Mouse (Mus musculus) neural tube, embryonic 14.5 days (tissue): ENCODE results near the gene Erf. TPM values are rescaled to one million over a fixed set of nuclear protein-coding genes. Genes with fewer than 3 reads are reported as not detected.

Experiments used
- ATAC-seq: fragments of 200-750 bp; cut with Nextera tagmentation; 2 replicates; pipeline ENCODE4 v1.8.0; 2017; ENCODE audit warnings: low read depth, mild to moderate bottlenecking, moderate TSS enrichment, moderate library complexity
- H3K27ac ChIP-seq: fragments of 300-500 bp; sonication (generic); 2 replicates; pipeline ENCODE4 v1.5.1; 2014; ENCODE audit warnings: low read depth, mild to moderate bottlenecking, control low read depth, low read length, moderate library complexity, mixed read lengths
- H3K27me3 ChIP-seq: fragments of 300-500 bp; sonication (generic); 2 replicates; pipeline ENCODE4 v1.6.1; 2014; ENCODE audit warnings: low read length; ENCODE audit not compliant: control insufficient read depth, insufficient read depth
- H3K36me3 ChIP-seq: fragments of 300-500 bp; sonication (generic); 2 replicates; pipeline ENCODE4 v1.6.1; 2014; ENCODE audit warnings: low read length, mixed read lengths; ENCODE audit not compliant: control insufficient read depth, insufficient read depth
- H3K4me1 ChIP-seq: fragments of 300-500 bp; sonication (generic); 2 replicates; pipeline ENCODE4 v1.6.1; 2014; ENCODE audit warnings: low read length; ENCODE audit not compliant: control insufficient read depth, insufficient read depth
- H3K4me2 ChIP-seq: fragments of 300-500 bp; sonication (generic); 2 replicates; pipeline ENCODE4 v1.6.1; 2014; ENCODE audit warnings: mild to moderate bottlenecking, low read depth, low read length, control low read depth
- H3K4me3 ChIP-seq: fragments of 300-500 bp; sonication (generic); 2 replicates; pipeline ENCODE4 v1.5.1; 2014; ENCODE audit warnings: low read depth, low read length, control low read depth, mixed read lengths
- H3K9ac ChIP-seq: fragments of 300-500 bp; sonication (generic); replicated peaks from 2 replicates; pipeline ENCODE4 v1.6.1; 2014; ENCODE audit warnings: low read depth, mild to moderate bottlenecking, control low read depth, low read length, mixed read lengths
- H3K9me3 ChIP-seq: fragments of 300-500 bp; sonication (generic); 2 replicates; pipeline ENCODE4 v1.6.1; 2016; ENCODE audit warnings: low read length; ENCODE audit not compliant: control insufficient read depth
- WGBS: fragments of 180-500 bp; shearing (Covaris S2); extraction: QIAGEN DNeasy Blood & Tissue Kit; methylation state at CpG from one replicate; pipeline ENCODE4 v1.1.7; 2014; 5-methylcytosine and 5-hydroxymethylcytosine counted together
- polyA plus RNA-seq: library from polyadenylated mRNA; unstranded; fragments of >200 nt; fragmentation: Nextera tagmentation; extraction: Ambion mirVana; gene quantifications from 2 replicates; pipeline ENCODE4 v1.2.1, GENCODE M21; 2014

Erf gene
- polyA plus RNA-seq, 1 experiment from 2014 or later: 4.5 TPM

DNA sequence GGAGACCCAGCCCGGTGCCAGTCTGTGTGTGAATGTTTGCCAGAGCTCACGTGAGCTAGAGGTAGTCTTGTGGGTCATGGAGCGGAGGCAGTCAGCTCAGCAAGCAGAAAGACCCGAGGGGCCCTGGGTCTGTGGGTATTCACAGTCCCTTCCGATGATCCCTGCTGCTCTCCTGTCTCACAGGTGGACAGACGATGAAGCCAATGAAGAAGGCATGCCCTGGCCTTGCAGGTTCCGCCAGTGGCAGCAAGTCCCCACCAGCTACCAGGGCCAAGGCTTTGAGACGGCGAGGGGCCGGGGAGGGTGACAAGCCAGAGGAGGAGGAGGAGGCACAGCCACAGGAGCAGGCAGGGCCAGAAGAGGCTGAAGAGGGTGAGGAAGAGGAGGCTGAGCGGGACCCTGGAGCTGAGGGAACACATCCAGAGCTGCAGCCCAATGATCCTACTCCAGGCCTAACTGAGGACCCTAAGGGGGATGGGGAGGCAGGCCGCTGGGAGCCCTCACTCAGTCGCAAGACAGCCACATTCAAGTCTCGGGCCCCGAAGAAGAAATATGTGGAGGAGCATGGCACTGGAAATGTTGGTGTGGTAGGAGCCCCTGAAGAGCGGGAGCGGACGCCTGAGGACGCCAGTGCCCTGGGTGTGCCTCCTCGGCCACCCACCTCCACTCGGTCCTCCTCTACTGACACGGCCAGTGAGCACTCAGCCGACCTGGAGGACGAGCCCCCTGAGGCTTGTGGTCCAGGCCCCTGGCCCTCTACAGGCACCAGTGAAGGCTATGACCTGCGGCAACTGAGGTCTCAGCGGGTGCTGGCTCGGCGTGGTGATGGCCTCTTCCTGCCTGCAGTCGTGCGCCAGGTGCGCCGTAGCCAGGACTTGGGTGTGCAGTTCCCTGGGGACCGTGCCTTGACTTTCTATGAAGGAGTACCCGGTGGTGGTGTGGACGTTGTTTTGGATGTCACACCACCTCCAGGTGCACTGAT is 20.4 kb upstream of the Erf start:
- Histone ChIP-seq H3K4me3 (no peak overlapping the region), H3K9ac (no peak overlapping the region; the same call in 1 of the 2 replicates), H3K4me1 (peaks cover 27% of the 10 kb centered on the region; the same call in 1 of the 2 replicates), H3K27ac (no peak overlapping the region), H3K4me2 (no peak overlapping the region), H3K27me3 (no peaks in the 10 kb centered on the region), H3K36me3 (peaks cover 23% of the 10 kb centered on the region), H3K9me3 (no peaks in the 10 kb centered on the region)
- 91% methylated on average over 32 of the region's 35 CpGs for WGBS
- ATAC-seq: no peak

DNA sequence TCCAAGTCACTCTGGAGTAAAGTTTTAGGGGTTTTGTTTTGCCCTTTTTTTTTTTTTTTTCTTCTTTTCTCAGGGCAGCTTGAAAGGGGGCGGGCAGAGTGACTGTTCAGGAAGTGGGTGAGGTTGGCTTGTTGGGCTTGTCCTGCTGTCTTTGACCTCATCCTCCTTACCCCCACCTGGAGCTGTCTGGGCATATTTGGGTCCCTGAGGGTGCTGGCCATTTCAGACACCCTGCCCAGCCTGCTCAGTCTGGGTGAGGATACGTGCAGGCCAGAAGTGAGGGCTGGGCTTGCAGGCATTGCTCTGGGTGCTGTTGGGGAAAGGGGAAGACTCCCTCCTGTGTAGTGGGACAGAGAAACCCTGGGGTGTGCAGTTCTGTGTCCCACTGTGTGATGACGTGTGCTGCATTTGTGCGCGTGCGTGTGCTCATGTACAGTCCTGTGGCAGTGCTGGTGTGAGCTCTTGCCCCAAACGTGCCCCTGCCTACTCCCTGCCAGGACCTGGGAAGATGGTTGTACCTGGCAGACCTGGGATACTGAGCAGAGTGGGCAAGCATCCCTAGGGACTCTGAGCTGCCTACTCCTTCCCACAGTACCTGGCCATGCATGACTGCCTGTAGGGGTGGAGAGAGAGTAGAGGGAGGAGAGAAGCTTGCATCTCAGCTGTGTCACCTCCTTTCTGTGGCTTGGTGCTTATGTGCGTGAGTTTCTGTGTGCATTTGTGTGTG is 19.1 kb upstream of the Erf start:
- ATAC-seq: no peak
- Histone ChIP-seq H3K4me2 (peak overlapping the region; percentile 83), H3K9me3 (no peaks in the 10 kb centered on the region), H3K4me1 (peaks cover 23% of the 10 kb centered on the region; the same call in 1 of the 2 replicates), H3K27ac (no peak overlapping the region), H3K4me3 (peak overlapping the region; percentile 69; the same call in 1 of the 2 replicates), H3K36me3 (peaks cover 17% of the 10 kb centered on the region; the same call in 1 of the 2 replicates), H3K27me3 (no peaks in the 10 kb centered on the region), H3K9ac (0 out of 2 replicates have a peak overlapping the region, but pooled peaks have one; percentile 7)
- 86% methylated on average over 8 of the region's 8 CpGs for WGBS

DNA sequence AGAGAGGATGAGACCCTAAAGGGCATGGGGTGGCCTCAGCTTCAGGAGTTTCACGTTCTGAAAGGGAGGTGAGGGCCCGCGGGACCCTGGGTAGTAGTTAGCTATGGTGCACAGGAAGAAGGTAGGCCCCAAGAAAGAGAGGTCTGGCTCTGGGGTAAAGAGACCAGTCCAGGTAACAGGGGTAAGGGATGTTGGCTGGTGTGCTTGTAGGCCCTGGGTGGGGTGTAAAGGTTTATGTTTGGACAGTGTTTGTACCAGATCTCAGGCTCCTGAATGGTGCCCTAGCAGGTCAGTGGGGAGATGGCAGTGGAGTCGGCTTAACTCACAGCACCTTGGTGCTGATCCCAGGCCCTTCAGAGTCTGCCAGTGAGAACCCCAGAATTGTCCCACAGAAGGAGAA is 18.5 kb upstream of the Erf start:
- no peaks in the 10 kb centered on the region for H3K27me3 ChIP-seq
- peak overlapping the region; percentile 83 for H3K4me2 ChIP-seq
- 34% methylated on average over 4 of the region's 4 CpGs for WGBS
- peak overlapping the region; percentile 90; the same call in 1 of the 2 replicates for H3K27ac ChIP-seq
- H3K4me1 ChIP-seq: peaks cover 20% of the 10 kb centered on the region; the same call in 1 of the 2 replicates
- no peaks in the 10 kb centered on the region for H3K9me3 ChIP-seq
- peak overlapping the region; percentile 69 for H3K4me3 ChIP-seq
- ATAC-seq: no peak
- H3K36me3 ChIP-seq: peaks cover 17% of the 10 kb centered on the region; the same call in 1 of the 2 replicates
- peak overlapping the region; percentile 81 for H3K9ac ChIP-seq

DNA sequence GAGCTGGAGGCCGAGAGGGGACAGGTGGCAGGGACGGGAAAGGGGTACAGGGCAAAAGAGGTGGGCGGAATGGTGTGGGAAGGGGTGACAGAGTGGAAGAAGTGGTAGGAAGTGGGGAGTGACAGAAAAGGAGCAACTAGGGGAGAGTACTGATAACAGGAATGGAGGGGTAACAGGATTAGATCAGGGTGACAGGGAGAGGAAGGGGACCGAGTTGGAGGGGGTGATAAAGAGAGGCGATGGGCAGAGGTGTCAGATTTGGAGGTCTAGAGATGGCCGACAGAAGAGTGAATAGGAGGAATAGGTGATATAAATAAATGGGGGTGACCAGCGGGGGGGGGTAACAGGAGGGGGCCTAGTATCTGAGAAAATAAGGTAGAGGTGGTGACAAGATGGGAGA is 18.0 kb upstream of the Erf start:
- no peaks in the 10 kb centered on the region for H3K27me3 ChIP-seq
- H3K4me1 ChIP-seq: peaks cover 18% of the 10 kb centered on the region; the same call in 1 of the 2 replicates
- peak overlapping the region; percentile 83 for H3K4me2 ChIP-seq
- peak overlapping the region; percentile 90 for H3K27ac ChIP-seq
- 5% methylated on average over 7 of the region's 7 CpGs for WGBS
- no peak for ATAC-seq
- H3K9me3 ChIP-seq: no peaks in the 10 kb centered on the region
- peak overlapping the region; percentile 69 for H3K4me3 ChIP-seq
- H3K36me3 ChIP-seq: peaks cover 13% of the 10 kb centered on the region; the same call in 1 of the 2 replicates
- H3K9ac ChIP-seq: peak overlapping the region; percentile 81

DNA sequence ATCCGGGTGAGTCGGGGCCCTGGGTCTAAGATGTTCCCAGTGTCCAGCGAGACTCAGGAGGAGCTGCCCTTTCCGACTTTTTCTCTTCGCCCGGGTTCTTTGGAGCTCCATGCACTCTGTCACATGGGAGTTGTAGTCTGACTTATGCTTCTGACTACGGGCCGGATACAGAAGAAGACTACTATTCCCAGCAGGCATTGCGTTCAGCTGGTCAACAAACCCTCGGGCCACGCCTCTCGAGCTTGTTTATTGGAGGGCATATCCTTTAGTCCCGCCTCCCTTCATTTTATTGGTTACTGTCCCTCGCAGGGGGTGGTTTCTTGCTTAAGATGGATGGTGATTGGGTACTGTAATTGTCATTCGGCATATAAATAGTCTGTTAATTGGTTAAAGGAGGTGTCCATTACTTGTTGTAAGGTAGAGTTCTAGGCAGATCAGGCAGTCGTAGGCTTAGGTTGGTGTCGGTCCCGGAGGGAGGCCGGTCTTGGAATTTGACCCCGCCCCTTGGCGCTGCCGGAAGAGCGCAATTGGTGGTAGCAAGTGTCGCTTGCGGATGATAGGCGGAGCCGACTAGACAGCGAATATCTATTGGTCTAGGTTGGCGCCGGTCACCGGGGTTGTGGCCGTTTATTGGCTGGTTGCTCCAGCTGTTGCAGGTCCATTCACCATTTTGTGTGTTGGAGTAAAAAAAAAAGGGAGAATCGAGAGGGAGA is 17.3 kb upstream of the Erf start:
- ATAC-seq: peak; percentile 96
- peak overlapping the region; percentile 69 for H3K4me3 ChIP-seq
- WGBS: under 1% methylated on average over 33 of the region's 33 CpGs
- H3K4me1 ChIP-seq: peaks cover 18% of the 10 kb centered on the region; the same call in 1 of the 2 replicates
- no peaks in the 10 kb centered on the region for H3K27me3 ChIP-seq
- no peaks in the 10 kb centered on the region for H3K9me3 ChIP-seq
- H3K9ac ChIP-seq: peak overlapping the region; percentile 81
- peaks cover 10% of the 10 kb centered on the region; the same call in 1 of the 2 replicates for H3K36me3 ChIP-seq
- peak overlapping the region; percentile 83 for H3K4me2 ChIP-seq
- peak overlapping the region; percentile 90 for H3K27ac ChIP-seq

DNA sequence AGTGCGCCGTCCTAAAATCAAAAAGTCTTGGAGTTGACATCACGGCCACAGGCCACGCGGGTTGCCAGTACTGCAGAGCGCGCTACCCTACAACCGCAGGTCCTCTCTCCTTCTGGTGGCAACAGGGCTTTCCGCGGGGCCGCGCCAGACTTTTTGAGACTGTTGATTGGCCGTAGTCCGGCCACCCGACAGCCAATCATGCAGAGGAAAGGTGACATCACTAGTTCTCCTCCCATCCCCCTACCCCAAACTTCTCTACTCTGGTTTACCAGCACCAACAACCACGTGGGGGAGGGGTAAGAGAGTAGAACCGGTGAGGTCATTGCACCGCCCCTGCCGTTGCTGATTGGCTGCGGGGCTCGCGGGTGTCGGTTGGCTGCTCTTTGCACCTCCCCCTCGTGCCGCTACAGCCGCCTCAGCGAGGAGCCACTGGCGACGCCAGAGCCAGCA is 16.8 kb upstream of the Erf start, which contains the start of gene Cic:
Gene Cic (plus strand): TSS at position 404 of the 450 bp plus-strand sequence.
- H3K27me3 ChIP-seq: no peaks in the 10 kb centered on the region
- peak within 1 kb of the TSS; percentile 81 for H3K9ac ChIP-seq
- no peaks in the 10 kb centered on the region for H3K9me3 ChIP-seq
- peak; percentile 87 for ATAC-seq
- peak within 1 kb of the TSS; percentile 83 for H3K4me2 ChIP-seq
- peak within 1 kb of the TSS; percentile 69 for H3K4me3 ChIP-seq
- H3K36me3 ChIP-seq: peaks cover 9% of the 10 kb centered on the region; the same call in 1 of the 2 replicates
- peak within 1 kb of the TSS; percentile 90 for H3K27ac ChIP-seq
- peaks cover 18% of the 10 kb centered on the region; the same call in 1 of the 2 replicates for H3K4me1 ChIP-seq
- under 1% methylated on average over 29 of the region's 29 CpGs for WGBS

DNA sequence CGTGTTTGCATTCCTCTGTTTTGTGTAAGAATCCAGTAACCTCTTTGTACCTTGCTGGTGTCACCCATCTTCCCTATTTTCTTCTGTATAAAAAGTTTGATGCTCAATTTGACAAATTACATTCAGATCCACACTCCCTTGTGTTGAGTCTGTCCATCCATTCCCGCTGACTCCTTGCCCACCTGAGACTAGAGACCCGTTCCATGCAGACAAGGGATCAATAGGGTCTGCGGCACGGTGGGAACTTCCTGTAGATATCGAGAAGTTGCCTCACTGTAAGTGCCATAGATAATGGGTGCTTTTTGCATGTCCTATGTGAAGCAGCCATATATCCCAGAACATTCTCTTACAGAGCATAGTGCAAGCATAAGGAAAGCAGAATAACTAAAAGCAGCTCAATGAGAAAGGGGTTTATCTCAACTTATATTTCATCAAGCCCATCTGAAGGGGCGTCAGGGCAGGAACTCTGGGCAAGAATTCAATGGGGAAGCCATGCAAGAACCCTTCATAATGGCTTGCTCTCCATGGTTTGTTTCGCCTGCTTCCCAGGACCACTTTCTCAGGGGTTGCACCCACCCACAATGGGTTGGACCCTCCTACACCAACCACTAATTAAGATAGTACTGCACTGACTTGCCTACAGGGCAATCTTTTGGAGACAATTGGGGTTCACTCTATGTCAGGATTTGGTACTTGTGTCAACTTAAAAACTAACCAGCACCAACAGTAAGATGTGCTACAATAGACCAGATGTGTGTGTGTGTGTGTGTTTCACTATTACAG is 15.8 kb upstream of the Erf start:
- no peaks in the 10 kb centered on the region for H3K27me3 ChIP-seq
- peak overlapping the region; percentile 47; the same call in 1 of the 2 replicates for H3K4me2 ChIP-seq
- no peak for ATAC-seq
- H3K36me3 ChIP-seq: peaks cover 3% of the 10 kb centered on the region; the same call in 1 of the 2 replicates
- no peak overlapping the region for H3K4me3 ChIP-seq
- 90% methylated on average over 8 of the region's 8 CpGs for WGBS
- peaks cover 18% of the 10 kb centered on the region; the same call in 1 of the 2 replicates for H3K4me1 ChIP-seq
- no peak overlapping the region for H3K27ac ChIP-seq
- H3K9ac ChIP-seq: no peak overlapping the region
- no peaks in the 10 kb centered on the region for H3K9me3 ChIP-seq
